Mouse (Mus musculus) heart, postnatal 25 days (tissue): Measurements from ENCODE around the gene Idh3b. TPM values are rescaled to one million over a fixed set of nuclear protein-coding genes. Genes with fewer than 3 reads are reported as not detected.

ENCODE experiments used
- DNase-seq: peaks from one replicate; pipeline ENCODE4 v3.0.0; 2022; ENCODE audit warnings: low spot score
- intact Hi-C: fragments of 180-260 bp; cut with DNase I; formaldehyde crosslinking; loops from one replicate; pipeline ENCODE4 v1.15.1; 2025
- total RNA-seq, 2 experiments: library from RNA; stranded (reverse); gene quantifications; 2 replicates each; pipeline ENCODE4 v1.2.3; 2021

The Idh3b gene
- 100 to 1,000 TPM; 763 to 771 TPM for total RNA-seq

GRCm38 (mm10) chr2:130283854-130284654, at the start of gene Idh3b:
Gene Idh3b, minus strand, starts transcription at chr2:130284547.
- DNase-seq: peak; percentile 79
- intact Hi-C loops: no loop called here

GRCm38 (mm10) chr2:130329502-130329901, 45.2 kb upstream of the Idh3b start:
- intact Hi-C loops: loop anchor here (5.0 kb wide), 1 partner anchor 68 kb away; the partner anchor contains the start of gene Cpxm1
- DNase-seq: no peak

GRCm38 (mm10) chr2:130327057-130327456, 42.7 kb upstream of the Idh3b start:
- intact Hi-C loops: loop anchor here (5.0 kb wide), 1 partner anchor 70 kb away; the partner anchor contains the start of gene Cpxm1
- no peak for DNase-seq

- no peak for DNase-seq
- intact Hi-C loops: no loop called here
Observed at GRCm38 (mm10) chr2:130303014-130303413, 18.7 kb upstream of the Idh3b start.

GRCm38 (mm10) chr2:130297580-130297979, 13.2 kb upstream of the Idh3b start:
- intact Hi-C loops: no loop called here
- no peak for DNase-seq

GRCm38 (mm10) chr2:130296134-130296745, 11.9 kb upstream of the Idh3b start:
- no peak for DNase-seq
- intact Hi-C loops: no loop called here

GRCm38 (mm10) chr2:130295331-130296133, 11.2 kb upstream of the Idh3b start:
- intact Hi-C loops: no loop called here
- DNase-seq: no peak

- peak; percentile 24 for DNase-seq
- intact Hi-C loops: no loop called here
Observed at GRCm38 (mm10) chr2:130294936-130295277, 10.6 kb upstream of the Idh3b start, which contains the start of gene Ebf4. Gene Ebf4, plus strand, starts transcription at chr2:130295169.

- DNase-seq: no peak
- intact Hi-C loops: no loop called here
Observed at GRCm38 (mm10) chr2:130294218-130294935, 10.0 kb upstream of the Idh3b start.

GRCm38 (mm10) chr2:130293486-130293885, 9.1 kb upstream of the Idh3b start:
- intact Hi-C loops: loop anchor here (2.0 kb wide), 1 partner anchor 117 kb away; no protein-coding TSS in a partner anchor
- DNase-seq: no peak

- no peak for DNase-seq
- intact Hi-C loops: loop anchor here (2.0 kb wide), 1 partner anchor 118 kb away; no protein-coding TSS in a partner anchor
Observed at GRCm38 (mm10) chr2:130293009-130293408, 8.7 kb upstream of the Idh3b start.

GRCm38 (mm10) chr2:130291434-130291833, 7.1 kb upstream of the Idh3b start:
- intact Hi-C loops: loop anchor here (1.0 kb wide), 1 partner anchor 71 kb away; no protein-coding TSS in a partner anchor
- no peak for DNase-seq

GRCm38 (mm10) chr2:130289086-130289485, 4.7 kb upstream of the Idh3b start:
- DNase-seq: no peak
- intact Hi-C loops: no loop called here

- no peak for DNase-seq
- intact Hi-C loops: no loop called here
Observed at GRCm38 (mm10) chr2:130280818-130281217, 3.5 kb downstream of the Idh3b start.

- no peak for DNase-seq
- intact Hi-C loops: no loop called here
Observed at GRCm38 (mm10) chr2:130280224-130280623, 4.1 kb downstream of the Idh3b start.

GRCm38 (mm10) chr2:130279600-130280091, 4.7 kb downstream of the Idh3b start:
- intact Hi-C loops: loop anchor here (10.0 kb wide), 1 partner anchor 475 kb away; the partner anchor contains the start of gene Stk35
- no peak for DNase-seq

GRCm38 (mm10) chr2:130275649-130276048, 8.7 kb downstream of the Idh3b start:
- no peak for DNase-seq
- intact Hi-C loops: loop anchor here (2.0 to 10.0 kb wide), 2 partner anchors 97 to 471 kb away; partner anchors contain the start of genes Snrpb and Stk35

GRCm38 (mm10) chr2:130274862-130275261, 9.5 kb downstream of the Idh3b start:
- intact Hi-C loops: loop anchor here (2.0 to 10.0 kb wide), 2 partner anchors 96 to 470 kb away; partner anchors contain the start of genes Snrpb and Stk35
- no peak for DNase-seq
